Mouse (Mus musculus) MEL (cell line): ENCODE results near the gene Pold1. TPM values are rescaled to one million over a fixed set of nuclear protein-coding genes. Genes with fewer than 3 reads are reported as not detected.

ENCODE experiments used
- DNase-seq: peaks from one replicate; pipeline ENCODE4 v3.0.0; 2011; ENCODE audit warnings: low read depth, low spot score
- H3K27ac ChIP-seq: 2 replicates; pipeline ENCODE4 v1.5.1; 2012; ENCODE audit warnings: low read depth, mild to moderate bottlenecking, control low read depth, low read length, moderate library complexity; ENCODE audit not compliant: control insufficient read depth
- H3K27me3 ChIP-seq, 2 experiments: fragments of 150-350 bp in 1 of 2; sonication (generic) in 1 of 2; 2 replicates each; pipeline ENCODE4 v1.6.1; 2012; ENCODE audit warnings: low read length in 2 of 2, mild to moderate bottlenecking in 2 of 2, improper control_type of control experiment in 1 of 2, moderate library complexity in 1 of 2; ENCODE audit not compliant: insufficient read depth in 2 of 2, control insufficient read depth in 1 of 2
- H3K36me3 ChIP-seq, 2 experiments: 2 replicates each; pipeline ENCODE4 v1.6.1; 2012 to 2014; ENCODE audit warnings: low read length in 2 of 2, improper control_type of control experiment in 1 of 2, inconsistent platforms in 1 of 2, mild to moderate bottlenecking in 1 of 2; ENCODE audit not compliant: insufficient read depth in 2 of 2, control insufficient read depth in 1 of 2
- H3K4me1 ChIP-seq, 2 experiments: fragments of 150-350 bp in 1 of 2; sonication (generic) in 1 of 2; 2 replicates each; pipeline ENCODE4 v1.6.1; 2012; ENCODE audit warnings: low read length in 2 of 2, improper control_type of control experiment in 1 of 2, mild to moderate bottlenecking in 1 of 2; ENCODE audit not compliant: insufficient read depth in 2 of 2, control insufficient read depth in 1 of 2
- H3K4me3 ChIP-seq, 2 experiments: fragments of 150-350 bp in 1 of 2; sonication (generic) in 1 of 2; 2 replicates each; pipeline ENCODE4 v1.5.1; 2012; ENCODE audit warnings: low read depth in 2 of 2, low read length in 2 of 2, mild to moderate bottlenecking in 2 of 2, moderate library complexity in 2 of 2, control low read depth in 1 of 2, improper control_type of control experiment in 1 of 2; ENCODE audit not compliant: control insufficient read depth in 1 of 2, insufficient read depth in 1 of 2
- H3K79me2 ChIP-seq: 2 replicates; pipeline ENCODE4 v1.6.1; 2012; ENCODE audit warnings: mild to moderate bottlenecking, low read length, moderate library complexity; ENCODE audit not compliant: control insufficient read depth, poor library complexity, insufficient read depth
- H3K9ac ChIP-seq: 2 replicates; pipeline ENCODE4 v1.6.1; 2012; ENCODE audit warnings: low read depth, mild to moderate bottlenecking, control low read depth, low read length, moderate library complexity; ENCODE audit not compliant: control insufficient read depth, poor library complexity, severe bottlenecking
- H3K9me3 ChIP-seq: fragments of 150-350 bp; sonication (generic); replicated peaks from 2 replicates; pipeline ENCODE4 v1.6.1; 2012; ENCODE audit warnings: mild to moderate bottlenecking, low read length, improper control_type of control experiment, moderate library complexity; ENCODE audit not compliant: insufficient read depth
- BHLHE40 ChIP-seq: IDR thresholded peaks from 2 replicates; pipeline ENCODE4 v1.6.1; 2012; ENCODE audit warnings: low read depth, mild to moderate bottlenecking, inconsistent platforms, low read length, improper control_type of control experiment, borderline replicate concordance
- CHD2 ChIP-seq: IDR thresholded peaks from 2 replicates; pipeline ENCODE4 v1.6.1; 2011; ENCODE audit warnings: low read length, improper control_type of control experiment
- CTCF ChIP-seq, 3 experiments: IDR thresholded peaks in 2 of 3; conservative IDR thresholded peaks in 1 of 3; 2 replicates each; pipeline ENCODE4 v1.5.1; 2011 to 2012; ENCODE audit warnings: low read length in 3 of 3, low read depth in 2 of 3, mild to moderate bottlenecking in 2 of 3, improper control_type of control experiment in 1 of 3, inconsistent platforms in 1 of 3, mixed read lengths in 1 of 3, moderate library complexity in 1 of 3; ENCODE audit not compliant: control insufficient read depth in 1 of 3, insufficient read depth in 1 of 3, poor library complexity in 1 of 3, severe bottlenecking in 1 of 3
- GATA1 ChIP-seq: IDR thresholded peaks from 2 replicates; pipeline ENCODE4 v1.6.1; 2011; ENCODE audit warnings: low read depth, low read length, improper control_type of control experiment
- JUND ChIP-seq: IDR thresholded peaks from 2 replicates; pipeline ENCODE4 v1.6.1; 2011; ENCODE audit warnings: low read depth, mild to moderate bottlenecking, improper control_type of control experiment, low read length
- MXI1 ChIP-seq: IDR thresholded peaks from 2 replicates; pipeline ENCODE4 v1.6.1; 2011; ENCODE audit warnings: mild to moderate bottlenecking, low read depth, low read length, improper control_type of control experiment
- MYB ChIP-seq: IDR thresholded peaks from 2 replicates; pipeline ENCODE4 v1.6.1; 2011; ENCODE audit warnings: mild to moderate bottlenecking, low read depth, low read length, improper control_type of control experiment
- NELFE ChIP-seq: IDR thresholded peaks from 2 replicates; pipeline ENCODE4 v1.6.1; 2011; ENCODE audit warnings: low read depth, low read length, improper control_type of control experiment
- POLR2AphosphoS2 ChIP-seq: IDR thresholded peaks from 2 replicates; pipeline ENCODE4 v1.6.1; 2011; ENCODE audit warnings: low read length, improper control_type of control experiment
- POLR2AphosphoS5 ChIP-seq: IDR thresholded peaks from 2 replicates; pipeline ENCODE4 v1.6.1; 2012; ENCODE audit warnings: low read depth, borderline replicate concordance, mild to moderate bottlenecking, inconsistent platforms, low read length, moderate library complexity, mixed read lengths
- RAD21 ChIP-seq: IDR thresholded peaks from 2 replicates; pipeline ENCODE4 v1.6.1; 2011; ENCODE audit warnings: mild to moderate bottlenecking, low read depth, low read length, improper control_type of control experiment
- SIN3A ChIP-seq: IDR thresholded peaks from 2 replicates; pipeline ENCODE4 v1.6.1; 2012; ENCODE audit warnings: low read length, improper control_type of control experiment, inconsistent platforms
- SMC3 ChIP-seq: IDR thresholded peaks from 2 replicates; pipeline ENCODE4 v1.6.1; 2011; ENCODE audit warnings: low read depth, low read length, improper control_type of control experiment
- TCF12 ChIP-seq: IDR thresholded peaks from 2 replicates; pipeline ENCODE4 v1.6.1; 2014; ENCODE audit warnings: low read depth, mild to moderate bottlenecking, inconsistent platforms, low read length, improper control_type of control experiment, moderate library complexity
- USF1 ChIP-seq: IDR thresholded peaks from 2 replicates; pipeline ENCODE4 v1.6.1; 2014; ENCODE audit warnings: low read depth, mild to moderate bottlenecking, inconsistent platforms, low read length, improper control_type of control experiment, moderate library complexity
- ZC3H11A ChIP-seq: IDR thresholded peaks from 2 replicates; pipeline ENCODE4 v1.6.1; 2012; ENCODE audit warnings: low read depth, mild to moderate bottlenecking, inconsistent platforms, low read length, improper control_type of control experiment
- ZKSCAN1 ChIP-seq: IDR thresholded peaks from 2 replicates; pipeline ENCODE4 v1.6.1; 2012; ENCODE audit warnings: low read depth, mild to moderate bottlenecking, inconsistent platforms, low read length, improper control_type of control experiment, moderate library complexity
- ZNF384 ChIP-seq: IDR thresholded peaks from 2 replicates; pipeline ENCODE4 v1.6.1; 2012; ENCODE audit warnings: low read depth, mild to moderate bottlenecking, inconsistent platforms, low read length, improper control_type of control experiment
- polyA plus RNA-seq, 2 experiments: library from polyadenylated mRNA; stranded (reverse) in 1 of 2; unstranded in 1 of 2; fragments of >175 nt in 1 of 2; fragments of >200 nt in 1 of 2; gene quantifications; 2 replicates each; pipeline versions ENCODE4 v1.2.1 to v1.2.4; 2012; ENCODE audit warnings: low replicate concordance in 2 of 2, low read depth in 1 of 2; ENCODE audit not compliant: insufficient read length in 2 of 2, insufficient read depth in 1 of 2, missing spikeins in 1 of 2
- total RNA-seq: library from RNA; depleted of rRNA; stranded (reverse); fragments of 300-350 nt; gene quantifications from 2 replicates; pipeline ENCODE4 v1.2.3, GENCODE M21; 2012

The Pold1 gene
- total and polyA plus RNA-seq, 3 experiments = 87.8 to 104 TPM; not detected in 1

- no peak for DNase-seq
- Histone ChIP-seq H3K79me2 (no peaks in the 10 kb centered on the region), H3K4me1 (no peaks in the 10 kb centered on the region), H3K9ac (no peak overlapping the region), H3K9me3 (no peaks in the 10 kb centered on the region), H3K27ac (no peak overlapping the region), H3K4me3 (no peak overlapping the region), H3K27me3 (peaks cover 0 to 3% of the 10 kb centered on the region in 2 experiments; a peak in 3 of 4 replicates), H3K36me3 (no peaks in the 10 kb centered on the region)
- TF ChIP-seq ZKSCAN1 (no peak), ZNF384 (no peak), JUND (no peak), CHD2 (no peak), SIN3A (no peak), TCF12 (no peak), MYB (no peak), ZC3H11A (no peak), NELFE (no peak), POLR2AphosphoS5 (no peak), GATA1 (no peak), USF1 (no peak), MXI1 (no peak), CTCF (IDR thresholded peaks at IDR 0.05 in 2 of 3, conservative IDR thresholded peaks at IDR 0.05 in 1 of 3; ENCODE audit: control insufficient read depth in 1 of 3, insufficient read depth in 1 of 3, low read depth in 2 of 3, low read length in 3 of 3, poor library complexity in 1 of 3, severe bottlenecking in 1 of 3) (no peak)
Observed at GRCm38 (mm10) chr7:44520990-44521389, 27.7 kb downstream of the Pold1 start.

DNA sequence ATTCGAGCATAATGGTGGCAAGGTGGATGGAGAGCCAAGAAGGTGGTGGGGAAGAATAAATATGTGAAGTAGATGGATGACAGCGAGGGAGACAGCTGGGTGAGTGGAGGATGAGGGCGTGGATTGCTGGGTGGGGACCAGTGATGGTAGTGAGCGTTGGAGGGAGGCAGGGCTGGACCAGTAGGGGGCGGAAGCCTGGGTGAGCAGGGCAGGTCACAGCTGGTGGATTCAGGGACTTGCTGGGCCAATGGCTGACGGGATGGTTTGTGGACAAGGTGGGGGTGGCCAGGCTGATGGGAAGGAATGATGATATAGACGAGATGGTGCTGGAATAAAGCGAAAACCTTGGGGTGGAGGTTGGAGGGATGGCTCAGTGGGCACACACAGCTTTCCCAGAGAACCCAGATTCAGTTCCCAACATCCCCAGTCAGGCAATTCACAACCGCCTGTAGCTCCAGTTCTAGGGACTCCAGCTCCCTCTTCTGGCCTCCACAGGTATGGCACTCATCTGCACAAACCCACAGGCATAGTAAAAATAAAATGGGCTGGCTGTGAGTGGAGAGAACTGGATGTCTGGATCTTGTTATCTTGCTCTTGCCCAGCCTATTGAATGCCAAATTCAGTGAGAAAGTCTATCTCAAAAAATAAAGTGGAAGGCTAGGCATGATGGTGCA is 29.3 kb downstream of the Pold1 start:
- Histone ChIP-seq H3K79me2 (no peaks in the 10 kb centered on the region), H3K27me3 (peaks cover 0 to 3% of the 10 kb centered on the region in 2 experiments; a peak in 3 of 4 replicates), H3K4me3 (no peak overlapping the region)

More for the DNA sequence above, 29.3 kb downstream of the Pold1 start:
- TF ChIP-seq SMC3 = peak; percentile 58
- no peak for TF ChIP-seq POLR2AphosphoS2
- no peak for TF ChIP-seq MXI1
- no peak for TF ChIP-seq BHLHE40
- TF ChIP-seq CHD2 = no peak
- 0 out of 2 replicates have a peak, but pooled peaks have one; percentile 27 for TF ChIP-seq ZC3H11A
- TF ChIP-seq RAD21 = peak; percentile 57
- peak; percentile 60 to 68 (median 61) for TF ChIP-seq CTCF (IDR thresholded peaks at IDR 0.05 in 2 of 3, conservative IDR thresholded peaks at IDR 0.05 in 1 of 3; ENCODE audit: control insufficient read depth in 1 of 3, insufficient read depth in 1 of 3, low read depth in 2 of 3, low read length in 3 of 3, poor library complexity in 1 of 3, severe bottlenecking in 1 of 3)
- Histone ChIP-seq H3K4me1 (no peaks in the 10 kb centered on the region), H3K36me3 (no peaks in the 10 kb centered on the region), H3K27ac (no peak overlapping the region), H3K9ac (no peak overlapping the region), H3K9me3 (no peaks in the 10 kb centered on the region)
- peak; percentile 48 for DNase-seq
